Mouse (Mus musculus): ENCODE data around the gene Spg11. TPM values are rescaled to one million over a fixed set of nuclear protein-coding genes. Genes with fewer than 3 reads are reported as not detected.

Gene Spg11
- polyA plus RNA-seq, 1 experiment from 2014 or later: 2.2 TPM

DNA sequence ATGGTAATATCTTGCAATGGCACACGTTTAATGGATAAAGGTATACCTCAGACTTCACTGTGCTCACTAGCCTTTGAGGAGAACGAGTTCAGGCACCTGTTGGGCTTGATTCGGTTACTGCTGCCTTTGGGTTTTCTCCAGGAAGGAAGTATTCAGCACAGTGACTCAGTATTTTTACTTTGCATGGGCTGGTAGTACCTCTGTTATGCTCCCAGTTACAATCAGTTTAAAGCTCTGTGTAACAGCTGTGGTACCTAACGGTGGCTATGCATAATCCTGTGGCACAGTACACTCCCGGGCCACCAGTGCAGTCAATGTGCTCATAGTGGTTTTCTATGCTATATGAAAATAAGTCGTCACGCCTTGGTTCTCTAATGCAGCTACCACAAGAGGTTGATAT, 106.7 kb downstream of the Spg11 start:
- Histone ChIP-seq H3K4me2 (ENCODE audit: low read depth, low read length) (no peak overlapping the region), H3K4me1 (ENCODE audit: insufficient read depth) (no peaks in the 10 kb centered on the region), H3K27me3 (ENCODE audit: insufficient read depth, low read length) (no peaks in the 10 kb centered on the region), H3K9ac (replicated peaks) (no peak overlapping the region), H3K27ac (ENCODE audit: low read depth) (no peak overlapping the region), H3K4me3 (ENCODE audit: low read depth, low read length) (no peak overlapping the region), H3K9me3 (ENCODE audit: low read length) (no peaks in the 10 kb centered on the region), H3K36me3 (replicated peaks; ENCODE audit: insufficient read depth, low read length) (peaks cover 36% of the 10 kb centered on the region; the same call in 1 of the 2 replicates)
- WGBS (ENCODE audit: insufficient replicate concordance): 69% methylated on average over 7 of the region's 7 CpGs
- DNase-seq: no peak
- TF ChIP-seq CTCF (IDR thresholded peaks at IDR 0.05; ENCODE audit: low read depth) (no peak), EP300 (IDR thresholded peaks at IDR 0.05; ENCODE audit: low read depth) (no peak)
- ATAC-seq: no peak

DNA sequence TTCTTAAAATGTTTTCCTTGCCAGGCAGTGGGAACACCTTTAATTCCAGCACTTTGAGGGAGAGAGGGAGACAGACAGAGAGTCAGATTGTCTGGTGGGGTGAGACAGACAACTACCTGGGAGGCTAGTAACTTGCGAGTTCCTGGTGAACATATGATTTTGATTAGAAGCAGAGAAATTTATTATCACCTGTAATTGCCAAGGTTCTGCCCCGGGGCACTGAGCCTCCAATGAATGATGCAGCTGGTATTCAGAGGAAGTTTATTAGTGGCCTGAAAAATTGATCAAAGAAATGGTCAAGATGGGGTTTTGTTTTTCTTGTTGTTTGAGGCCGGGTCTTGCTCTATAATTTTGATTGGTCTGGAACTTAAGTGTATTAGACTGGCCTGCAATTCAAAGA, 109.4 kb downstream of the Spg11 start:
- Histone ChIP-seq H3K4me3 (ENCODE audit: low read depth, low read length) (no peak overlapping the region), H3K4me2 (ENCODE audit: low read depth, low read length) (no peak overlapping the region), H3K9ac (replicated peaks) (no peak overlapping the region), H3K27ac (ENCODE audit: low read depth) (no peak overlapping the region), H3K27me3 (ENCODE audit: insufficient read depth, low read length) (no peaks in the 10 kb centered on the region), H3K9me3 (ENCODE audit: low read length) (no peaks in the 10 kb centered on the region), H3K36me3 (replicated peaks; ENCODE audit: insufficient read depth, low read length) (peaks cover 43% of the 10 kb centered on the region; the same call in 1 of the 2 replicates), H3K4me1 (ENCODE audit: insufficient read depth) (no peaks in the 10 kb centered on the region)
- TF ChIP-seq EP300 (IDR thresholded peaks at IDR 0.05; ENCODE audit: low read depth) (no peak), CTCF (IDR thresholded peaks at IDR 0.05; ENCODE audit: low read depth) (no peak)
- DNase-seq: no peak
- 92% methylated on average over 3 of the region's 3 CpGs for WGBS (ENCODE audit: insufficient replicate concordance)
- no peak for ATAC-seq

Small RNA genes lying within 50 kb of the gene (microRNA-seq; reads per million reads assigned to microRNA genes)
- gene Gm47314: not detected

Other genes starting within 250 kb of the Spg11 start
- gene Ctdspl2, start 162.4 kb downstream of the Spg11 start, polyA plus RNA-seq (2015; fragmentation: Nextera tagmentation; extraction: Ambion mirVana): 10.8 and 12.1 TPM in 2 replicates
- gene Mageb3, start 162.3 kb downstream of the Spg11 start, polyA plus RNA-seq (2015; fragmentation: Nextera tagmentation; extraction: Ambion mirVana): 0.06 TPM in 1 of 2 replicates, not detected in the other
- gene Eif3j1, start 89.8 kb downstream of the Spg11 start, polyA plus RNA-seq (2015; fragmentation: Nextera tagmentation; extraction: Ambion mirVana): 9.8 and 10.3 TPM in 2 replicates
- gene B2m, start 29.3 kb upstream of the Spg11 start, polyA plus RNA-seq (2015; fragmentation: Nextera tagmentation; extraction: Ambion mirVana): 1,317 and 1,377 TPM in 2 replicates
- not detected in 2 replicates for gene Trim69, start 42.3 kb upstream of the Spg11 start, polyA plus RNA-seq (2015; fragmentation: Nextera tagmentation; extraction: Ambion mirVana)
- 0.14 and 0.18 TPM in 2 replicates for gene Patl2, start 67.8 kb upstream of the Spg11 start, polyA plus RNA-seq (2015; fragmentation: Nextera tagmentation; extraction: Ambion mirVana)
- gene Terb2, start 67.9 kb upstream of the Spg11 start, polyA plus RNA-seq (2015; fragmentation: Nextera tagmentation; extraction: Ambion mirVana): not detected in 2 replicates
- 294 and 325 TPM in 2 replicates for gene Sord, start 116.4 kb upstream of the Spg11 start, polyA plus RNA-seq (2015; fragmentation: Nextera tagmentation; extraction: Ambion mirVana)
- 0.02 TPM in 2 replicates for gene Duox2, start 180.1 kb upstream of the Spg11 start, polyA plus RNA-seq (2015; fragmentation: Nextera tagmentation; extraction: Ambion mirVana)
- gene Duoxa2, start 180.5 kb upstream of the Spg11 start, polyA plus RNA-seq (2015; fragmentation: Nextera tagmentation; extraction: Ambion mirVana): not detected in 2 replicates
- gene Duoxa1, start 195.3 kb upstream of the Spg11 start, polyA plus RNA-seq (2015; fragmentation: Nextera tagmentation; extraction: Ambion mirVana): not detected in 2 replicates
- not detected in 2 replicates for gene Duox1, start 197.3 kb upstream of the Spg11 start, polyA plus RNA-seq (2015; fragmentation: Nextera tagmentation; extraction: Ambion mirVana)